Mouse (Mus musculus) embryo, embryonic 10 days (tissue): ENCODE measurements around the gene Cd81.

Experiments
- DNase-seq: peaks from one replicate; pipeline ENCODE4 v3.0.0-alpha.2; 2015; ENCODE audit warnings: low spot score

Cd81 gene

DNA sequence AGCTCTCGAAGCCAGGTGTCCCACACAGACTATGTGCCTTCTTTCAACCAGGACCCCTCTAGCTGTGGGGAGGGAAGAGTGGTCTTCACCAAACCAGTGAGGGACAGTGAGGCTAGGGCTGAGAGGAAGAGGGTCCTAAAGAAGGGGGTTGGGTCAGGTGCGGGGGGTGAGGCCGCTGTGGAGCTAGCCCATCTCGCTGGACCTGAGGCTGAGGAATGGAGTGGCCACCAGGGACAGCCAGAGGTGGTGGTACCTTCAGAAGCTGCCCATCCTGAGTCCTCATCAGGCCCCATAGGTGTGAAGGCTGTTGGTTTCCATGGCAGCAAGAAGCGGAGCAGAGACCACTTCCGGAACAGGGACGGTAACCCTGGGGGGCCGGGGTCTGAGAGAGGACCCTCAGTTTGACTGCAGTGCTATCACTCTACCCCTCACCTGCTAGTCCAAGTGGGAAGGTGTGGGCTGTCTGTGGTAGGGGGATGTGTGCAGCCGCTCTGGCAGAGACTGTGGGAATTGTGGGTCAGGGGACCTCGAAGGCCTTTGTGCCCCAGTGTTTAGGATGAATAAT lies 18.0 kb downstream of the Cd81 start:
- DNase-seq: no peak

DNA sequence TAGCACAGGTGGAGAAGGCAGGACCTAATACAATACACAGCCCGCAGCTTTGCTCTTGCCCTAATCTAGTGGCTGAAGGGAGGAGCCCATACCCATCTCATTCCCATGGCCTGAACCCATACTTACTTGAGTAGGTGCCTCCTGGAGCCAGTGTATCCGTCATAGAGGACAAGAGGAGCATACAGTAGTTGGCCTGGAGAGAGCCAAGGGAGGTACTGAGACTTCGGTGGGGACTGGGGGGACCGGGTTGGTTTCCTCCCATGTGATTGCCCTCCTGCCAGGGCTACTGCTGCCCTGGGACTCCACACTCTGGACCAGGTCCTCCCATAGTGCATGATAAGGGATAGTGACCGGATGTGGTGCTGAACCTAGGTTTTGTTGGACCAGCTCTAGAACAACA lies 20.1 kb downstream of the Cd81 start:
- no peak for DNase-seq

DNA sequence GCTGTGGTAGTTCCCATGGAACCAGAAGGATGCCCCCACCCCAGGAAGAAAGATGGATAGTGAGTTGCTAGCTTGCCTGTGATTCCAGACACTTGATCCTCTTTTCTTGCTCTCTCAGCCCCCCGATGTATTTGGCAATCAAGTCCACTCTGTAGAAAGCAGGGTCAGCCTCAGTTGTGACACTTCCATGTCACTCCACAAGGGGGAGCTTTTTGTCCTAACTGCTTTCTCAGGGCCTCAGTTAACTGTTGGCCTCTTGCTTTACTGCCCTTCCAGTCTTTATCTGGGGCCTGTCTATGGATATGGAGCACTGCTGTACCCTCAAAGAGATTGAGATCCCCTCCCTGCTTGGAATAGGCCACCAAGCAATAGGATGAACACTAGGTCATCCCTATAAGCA lies 20.5 kb downstream of the Cd81 start:
- DNase-seq: peak; percentile 46

DNA sequence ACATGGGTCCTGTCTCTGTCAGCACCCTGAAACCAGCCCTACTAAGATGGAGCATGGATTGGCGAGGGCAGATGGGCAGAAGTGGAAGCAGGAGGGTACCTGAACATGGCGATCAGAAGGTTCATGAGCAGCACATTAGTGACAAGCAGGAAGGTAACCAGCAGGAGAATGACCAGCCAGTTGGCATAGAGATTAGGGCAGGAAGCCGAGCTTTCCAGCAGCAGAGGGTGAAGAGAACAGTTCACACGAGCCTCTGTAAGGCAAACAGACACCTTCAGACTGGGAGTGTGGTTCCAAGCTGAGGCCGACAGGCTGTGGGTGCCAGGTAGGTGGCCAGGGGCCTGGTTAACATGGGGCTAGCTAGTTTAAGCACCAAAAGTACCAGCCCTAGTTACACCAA lies 22.9 kb downstream of the Cd81 start:
- no peak for DNase-seq

DNA sequence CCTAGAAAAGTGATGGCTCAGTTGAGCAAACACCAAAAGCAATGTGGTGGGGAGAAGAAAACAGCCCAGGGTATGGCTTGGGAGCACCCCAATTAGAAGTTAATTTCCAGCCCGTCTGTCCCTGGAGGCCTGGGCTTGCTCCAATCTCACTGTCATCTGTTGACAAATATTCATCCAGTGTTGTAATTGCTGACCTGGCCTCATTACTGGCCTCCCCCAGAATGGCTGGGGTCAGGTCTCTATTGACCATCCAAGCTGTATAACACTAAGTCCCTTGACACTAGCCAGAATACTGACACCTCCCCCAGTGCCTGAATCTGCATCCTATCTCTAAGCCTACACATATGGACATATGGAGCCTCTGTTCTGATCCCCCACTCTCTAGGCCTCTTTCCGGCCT lies 24.8 kb downstream of the Cd81 start:
- DNase-seq: no peak

DNA sequence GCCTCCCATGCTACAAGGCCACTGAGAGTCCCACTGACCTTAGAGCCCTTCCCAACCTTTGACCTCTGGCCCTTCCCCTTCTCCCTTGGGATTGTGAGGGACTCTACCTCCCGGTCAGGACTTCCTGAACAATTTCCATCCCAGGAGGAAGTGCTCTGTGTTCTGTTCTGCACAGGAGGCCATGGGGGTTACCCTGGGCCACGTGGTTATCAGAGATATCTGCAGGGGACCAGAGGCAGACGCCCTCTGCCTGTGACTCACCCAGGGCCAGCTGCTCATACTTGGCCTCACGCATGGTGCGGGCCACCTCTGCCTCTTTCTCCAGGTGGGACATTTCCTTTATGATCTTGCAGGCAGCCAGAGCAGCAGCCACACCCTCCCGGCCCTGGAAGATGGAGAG lies 29.5 kb downstream of the Cd81 start:
- no peak for DNase-seq

DNA sequence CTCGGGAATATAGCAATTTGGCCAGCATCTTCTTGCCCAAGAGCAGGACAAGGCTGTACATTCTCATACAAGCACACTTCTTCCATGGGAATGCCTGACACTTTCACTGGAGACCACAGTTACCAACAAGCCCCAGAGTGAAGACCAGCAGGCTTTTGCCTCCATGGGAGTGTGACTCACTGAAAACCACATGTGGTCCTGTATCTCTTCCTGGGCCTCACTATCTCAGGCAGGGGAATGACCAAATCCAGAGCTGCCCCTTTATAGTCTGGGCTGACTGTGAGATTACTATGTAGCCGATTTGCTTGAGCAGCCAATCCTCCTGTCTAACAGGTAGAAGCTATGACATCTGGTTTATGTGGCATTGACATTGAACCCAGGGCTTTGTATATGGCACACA lies 31.2 kb downstream of the Cd81 start:
- no peak for DNase-seq

DNA sequence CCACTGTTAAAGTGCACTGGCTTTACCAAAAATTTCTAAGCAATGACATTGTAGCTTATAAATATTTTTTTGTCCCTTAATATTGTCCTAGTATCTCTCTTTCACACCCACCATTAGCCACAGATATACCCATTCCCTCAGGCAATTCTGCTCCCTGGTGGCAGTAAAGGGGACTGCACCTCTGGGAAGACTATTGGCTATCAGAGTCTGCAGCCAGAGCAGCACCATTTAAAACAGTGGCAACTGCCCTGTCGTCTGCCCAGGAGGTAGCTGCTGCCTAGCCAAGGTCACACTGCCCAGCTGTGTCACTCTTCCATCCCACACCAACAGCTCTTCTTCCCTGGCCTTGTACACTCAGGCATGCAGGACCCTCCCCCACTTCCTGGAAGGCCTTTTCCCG lies 33.8 kb downstream of the Cd81 start:
- DNase-seq: peak; percentile 65

DNA sequence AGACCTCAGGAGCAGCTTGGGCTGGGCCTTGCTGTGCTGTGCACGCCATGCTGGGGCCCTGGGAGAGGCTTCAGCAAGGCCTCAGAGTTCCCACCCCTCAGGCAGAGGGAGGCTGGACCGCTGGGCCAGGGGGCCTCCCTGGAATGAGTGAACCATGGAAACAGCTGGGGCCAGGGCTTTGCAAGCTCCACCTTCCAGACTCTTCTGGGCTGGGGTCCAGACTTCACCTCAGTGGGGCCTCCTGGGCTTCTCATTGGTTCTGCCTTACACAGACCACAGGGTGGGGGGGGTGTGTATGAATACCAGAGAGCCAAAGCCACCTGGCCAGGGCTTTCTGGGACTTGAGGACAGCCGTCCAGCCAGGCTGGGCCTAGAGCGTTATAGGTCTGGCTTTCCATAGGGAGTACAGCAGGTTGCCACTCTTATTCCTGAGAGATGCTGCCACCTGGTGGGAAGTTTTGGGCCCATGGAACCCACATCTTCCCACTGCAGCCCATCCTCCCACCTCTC lies 34.6 kb downstream of the Cd81 start:
- peak; percentile 69 for DNase-seq

DNA sequence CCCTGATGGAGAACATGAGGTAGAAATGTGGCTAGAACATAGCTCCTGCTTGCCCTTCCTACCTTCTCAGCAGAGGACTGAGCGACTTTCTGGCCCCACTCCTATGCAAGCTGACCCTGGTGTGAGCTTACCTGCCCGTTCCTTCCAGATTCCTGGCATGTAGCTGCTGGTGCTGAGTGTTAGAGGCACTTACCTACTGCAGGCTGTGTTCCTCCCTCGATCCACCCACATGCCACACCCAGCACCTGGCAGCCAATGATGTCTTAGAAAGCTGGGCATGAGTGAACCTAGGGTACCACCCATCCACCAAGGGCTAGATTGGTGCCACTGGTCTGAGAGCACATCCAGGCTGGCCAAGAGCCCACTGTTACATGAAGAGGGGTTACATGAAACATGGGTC lies 41.3 kb downstream of the Cd81 start:
- no peak for DNase-seq

DNA sequence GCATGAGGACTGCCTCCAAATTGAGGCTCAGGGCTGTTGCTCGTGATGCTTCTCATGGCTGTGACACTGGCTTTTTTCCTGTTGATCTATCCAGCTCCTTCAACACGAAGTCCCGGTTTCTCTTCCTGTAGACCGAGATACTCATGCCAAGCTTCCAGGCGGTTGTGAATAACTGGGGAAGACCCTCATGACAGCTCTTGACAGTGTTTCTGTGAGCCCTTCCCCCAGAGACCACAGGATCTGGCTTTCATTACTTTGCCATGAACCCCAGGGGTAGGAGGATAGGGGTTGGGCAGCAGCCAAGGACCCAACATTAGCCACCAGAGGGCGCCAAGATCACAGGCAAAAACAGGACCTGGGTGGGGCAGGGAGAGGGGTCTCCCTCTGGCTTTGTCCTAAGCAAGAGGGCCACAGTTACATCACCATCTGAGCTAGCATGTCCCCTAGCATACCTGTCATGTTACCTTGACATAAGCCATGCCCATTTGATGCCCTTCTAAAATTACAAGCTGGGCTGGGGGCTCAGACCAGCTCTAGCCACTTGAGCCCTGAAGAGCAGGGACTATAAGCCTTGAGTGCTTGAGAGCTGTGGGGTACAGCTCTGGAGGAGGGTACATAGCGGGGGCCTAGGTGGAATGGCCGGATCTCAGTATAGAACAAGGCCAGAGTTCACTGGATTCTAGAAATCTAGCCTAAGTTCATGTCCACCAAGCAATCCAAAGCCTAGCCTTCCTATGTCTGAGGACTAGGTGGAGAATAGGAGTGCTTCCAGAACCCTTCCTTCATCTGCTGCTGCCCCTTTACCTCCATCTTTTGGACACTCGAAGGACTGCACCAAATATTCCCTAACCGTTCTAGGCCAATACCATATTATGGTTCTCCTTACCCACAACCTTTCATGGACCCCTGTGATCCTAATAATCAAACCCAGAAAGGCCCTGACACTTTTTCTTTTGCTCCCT lies 42.3 kb downstream of the Cd81 start, which contains the start of gene Trpm5:
Gene Trpm5, minus strand, starts transcription at position 51 of the 962 bp plus-strand sequence.
- peak; percentile 82 for DNase-seq

DNA sequence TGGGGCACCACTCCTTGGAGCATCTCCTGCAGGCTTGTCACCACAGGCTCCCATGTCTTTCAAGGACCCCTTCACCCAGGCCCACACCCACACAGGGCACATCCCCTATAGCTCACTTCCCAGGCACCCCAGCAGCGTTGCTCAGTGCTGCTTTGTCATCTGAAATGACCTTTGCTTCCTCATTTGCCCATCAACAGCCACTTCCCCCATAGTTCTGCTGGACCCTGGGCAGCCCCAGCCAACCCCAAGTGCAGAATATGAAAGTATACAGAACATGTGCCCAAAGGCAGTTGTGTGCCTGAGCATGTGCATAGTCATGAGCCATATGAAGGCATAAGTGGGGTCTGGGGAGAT lies 43.0 kb downstream of the Cd81 start:
- DNase-seq: no peak

DNA sequence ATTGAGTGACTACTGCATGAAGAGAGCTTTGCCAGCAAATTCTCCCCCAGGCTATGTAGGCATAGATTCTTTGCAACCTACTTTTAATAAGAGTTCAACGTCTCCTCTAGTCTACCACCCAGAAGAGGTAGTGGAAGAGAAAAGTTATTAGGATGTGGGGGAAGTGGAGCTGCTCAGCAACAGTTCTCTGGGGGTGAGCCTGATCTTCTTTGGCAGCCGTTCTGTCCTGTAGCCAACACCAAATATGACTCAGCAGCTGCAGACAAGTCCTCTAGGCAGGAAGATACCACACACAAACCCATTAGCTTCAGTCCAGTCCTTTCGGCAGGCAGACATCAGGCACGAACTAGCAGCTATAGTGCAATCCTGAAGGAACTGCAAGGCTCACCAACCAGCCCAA lies 48.2 kb downstream of the Cd81 start:
- DNase-seq: no peak

DNA sequence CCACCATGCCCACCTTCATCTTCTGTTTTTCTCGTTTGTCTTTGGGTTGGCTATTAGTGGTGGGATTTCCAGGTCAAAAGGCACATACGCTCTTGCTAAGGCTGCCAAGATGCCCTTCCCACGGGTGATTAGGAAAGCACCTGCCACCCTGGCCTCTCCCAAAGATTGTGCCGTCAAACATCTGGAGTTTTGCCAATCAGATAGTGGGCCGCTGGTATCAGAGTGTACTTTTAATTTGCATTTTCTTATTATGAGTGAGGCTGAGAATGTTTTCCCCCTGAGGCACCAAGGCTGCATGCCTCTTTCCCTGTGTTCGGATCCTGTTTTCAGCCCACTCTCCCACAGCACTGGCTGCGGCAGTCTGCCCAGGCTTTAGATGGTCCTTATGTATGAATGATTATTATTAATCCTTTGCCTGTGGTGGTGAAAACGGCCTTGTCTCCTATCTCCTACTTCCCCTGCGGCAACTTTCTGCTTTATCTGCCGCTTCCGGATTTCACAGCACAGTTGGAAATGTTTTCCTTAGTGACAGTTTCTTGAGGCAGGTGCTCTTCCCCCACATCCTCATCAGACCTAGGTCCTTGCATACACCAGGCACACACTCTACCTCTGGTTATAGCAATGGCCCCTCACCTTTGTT lies 52.8 kb downstream of the Cd81 start:
- no peak for DNase-seq

DNA sequence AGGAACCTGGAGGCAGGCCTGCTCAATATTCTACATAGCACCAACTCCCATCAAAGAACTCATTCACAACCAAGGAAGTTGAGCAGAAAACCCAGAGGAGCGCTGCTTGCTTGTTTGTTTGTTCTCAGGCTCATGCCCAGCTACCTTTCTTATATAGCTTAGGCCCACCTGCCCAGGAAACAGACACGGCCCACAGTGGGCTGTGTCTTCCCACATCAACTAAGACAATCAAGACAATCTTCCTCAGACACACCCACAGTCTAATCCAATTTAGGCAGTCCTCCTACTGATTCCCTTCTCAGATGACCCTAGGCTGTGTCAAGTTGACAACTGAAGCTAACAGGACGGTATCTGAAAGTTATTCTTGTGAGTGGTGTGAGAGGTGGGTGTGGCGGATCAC lies 53.5 kb downstream of the Cd81 start, which contains the start of gene Kcnq1:
Gene Kcnq1, plus strand, starts transcription at position 301 of the 400 bp plus-strand sequence.
- no peak for DNase-seq

DNA sequence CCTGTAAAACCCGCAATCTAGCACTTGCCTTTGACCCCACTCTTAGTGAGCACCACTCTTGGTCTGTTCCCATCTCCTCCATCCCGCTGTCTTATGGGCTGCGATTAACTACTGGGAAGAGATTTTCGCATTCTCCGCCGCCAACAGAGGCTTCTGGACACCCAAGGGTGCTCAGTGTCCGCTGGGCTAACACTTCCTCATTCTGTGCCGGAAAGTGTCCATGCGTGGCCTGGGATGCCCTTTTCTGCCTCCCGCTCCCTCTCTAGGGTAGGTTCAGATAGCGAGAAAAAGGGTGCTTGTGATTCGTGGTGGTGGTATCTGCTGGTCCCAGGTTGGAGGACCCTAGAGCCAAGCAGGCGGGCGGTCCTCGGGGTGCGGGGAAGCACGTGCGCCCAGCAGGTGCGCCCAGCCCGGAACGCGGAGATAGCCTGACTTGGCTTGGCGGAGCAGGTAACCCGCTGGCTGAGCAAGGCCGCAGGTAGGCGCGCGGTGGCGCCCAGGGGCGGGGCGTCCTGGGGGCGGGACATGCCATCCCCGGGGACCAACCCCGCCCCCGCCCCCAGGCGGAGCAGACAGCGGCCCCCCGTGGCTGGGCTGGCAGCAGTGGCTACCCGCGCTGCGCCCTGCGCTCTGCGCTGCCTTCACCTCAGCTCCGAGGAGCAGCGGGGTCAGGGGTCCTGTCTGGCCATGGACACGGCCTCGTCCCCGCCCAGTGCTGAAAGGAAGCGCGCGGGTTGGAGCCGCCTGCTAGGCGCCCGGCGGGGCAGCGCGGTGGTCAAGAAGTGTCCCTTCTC lies 54.3 kb downstream of the Cd81 start:
- peak; percentile 69 for DNase-seq

DNA sequence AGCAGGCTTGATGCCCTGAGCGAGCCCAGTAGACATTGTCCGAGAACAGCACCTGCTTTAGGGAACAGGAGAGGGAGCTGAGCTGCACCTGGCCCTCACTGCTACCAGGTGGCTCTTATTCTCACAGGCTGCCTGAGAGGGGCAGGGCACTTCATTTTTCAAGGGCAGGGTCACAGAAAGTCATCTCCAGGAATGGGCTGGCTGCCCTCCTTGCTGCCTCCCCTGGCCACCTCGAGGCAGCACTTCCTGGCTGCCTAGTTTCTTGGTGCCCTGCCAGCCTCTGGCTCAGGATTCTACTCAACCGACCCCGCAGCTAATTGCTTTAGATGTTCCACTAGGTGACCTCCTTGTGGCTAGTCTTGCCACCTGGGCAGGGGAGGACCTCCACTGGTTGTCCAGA lies 55.7 kb downstream of the Cd81 start:
- DNase-seq: no peak

DNA sequence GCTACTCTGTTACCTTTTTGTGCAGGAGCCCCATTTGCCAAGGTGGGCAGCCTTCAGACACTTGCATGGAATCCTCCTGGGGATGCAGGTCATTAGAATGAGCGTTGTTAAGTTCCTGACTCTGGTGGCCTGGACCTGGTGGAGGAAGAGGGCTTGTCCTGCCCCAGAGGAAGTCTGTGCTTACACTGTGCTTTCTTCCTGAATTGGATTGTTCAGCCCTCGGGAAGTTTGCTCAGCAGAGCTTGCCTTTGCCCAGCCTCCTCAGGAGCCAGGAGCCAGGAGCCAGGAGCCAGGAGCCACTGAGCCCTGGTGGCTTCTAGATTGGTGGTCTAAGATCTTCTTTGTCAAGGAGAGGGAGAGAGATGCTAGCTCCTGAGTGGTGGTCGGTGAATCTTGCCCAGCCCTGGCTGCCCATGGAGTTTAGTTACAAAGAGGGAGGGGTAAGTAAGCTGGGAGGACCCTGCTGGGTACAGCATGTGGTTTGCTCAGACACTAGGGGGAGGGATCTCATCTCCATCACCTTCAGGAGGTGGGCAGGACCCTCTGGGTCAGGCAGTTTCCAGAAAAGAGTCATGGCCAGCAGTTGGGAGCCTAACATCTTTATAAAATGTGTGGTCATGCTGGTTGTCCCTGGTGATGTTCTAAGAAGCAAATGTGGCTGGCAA lies 56.6 kb downstream of the Cd81 start:
- DNase-seq: no peak

DNA sequence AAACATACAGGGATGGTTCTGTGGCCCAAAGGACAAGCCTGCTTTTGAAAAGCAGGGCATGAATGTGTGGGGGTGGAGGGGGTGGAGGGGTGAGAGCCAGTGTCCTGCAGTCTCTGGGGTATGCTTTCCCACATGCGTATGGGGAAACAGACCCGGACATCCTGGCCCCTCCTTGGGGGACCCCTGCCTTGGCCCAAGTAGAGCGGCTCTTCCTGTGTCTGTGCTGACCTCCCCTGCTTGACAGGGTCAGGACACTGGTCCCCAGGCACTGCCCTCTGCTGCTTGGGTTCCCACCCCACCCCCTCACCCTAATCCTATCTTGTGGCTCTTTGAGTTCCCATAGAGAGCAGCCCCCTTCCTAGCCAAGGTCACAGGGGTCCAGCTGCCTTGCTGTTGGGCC lies 57.2 kb downstream of the Cd81 start:
- no peak for DNase-seq

DNA sequence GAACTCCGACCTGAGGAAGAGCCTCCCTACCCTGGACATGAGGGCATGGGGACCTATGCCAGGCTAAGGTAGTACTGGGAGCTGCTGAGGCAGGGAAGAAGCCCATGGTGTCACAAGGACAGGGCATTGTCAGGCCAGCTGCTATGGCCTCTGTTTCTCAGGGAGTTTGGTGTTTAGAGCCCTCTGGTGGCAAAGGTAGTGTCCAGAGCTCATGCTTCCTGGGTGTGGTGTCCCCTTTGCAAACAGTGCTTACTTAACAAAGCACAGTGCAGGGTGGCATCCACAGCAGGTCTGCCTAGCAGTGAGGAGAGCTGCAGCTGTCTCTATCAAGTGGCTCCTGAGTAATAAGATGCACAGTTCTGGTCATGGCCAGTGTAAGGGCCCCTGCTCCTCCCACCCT lies 58.3 kb downstream of the Cd81 start:
- DNase-seq: no peak

DNA sequence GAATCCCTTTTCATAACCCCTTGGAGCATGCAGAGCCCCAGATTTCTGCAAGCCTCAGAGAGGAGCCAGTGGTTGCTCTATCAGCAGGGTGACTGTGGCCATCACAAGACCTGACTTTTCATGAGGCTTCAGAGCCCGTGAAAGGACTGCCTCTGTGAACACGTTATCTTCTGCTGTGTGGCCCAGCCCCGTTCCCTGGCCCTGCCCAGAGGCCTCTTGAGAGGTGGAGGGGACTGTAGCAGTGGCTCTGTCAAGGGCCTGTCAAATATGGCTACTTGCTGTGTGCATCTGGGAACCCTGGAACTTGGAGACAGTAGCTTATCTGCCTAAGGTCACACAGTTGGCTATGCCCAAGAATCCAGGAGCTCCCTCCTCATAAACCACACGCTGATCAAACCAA lies 59.2 kb downstream of the Cd81 start:
- DNase-seq: no peak

DNA sequence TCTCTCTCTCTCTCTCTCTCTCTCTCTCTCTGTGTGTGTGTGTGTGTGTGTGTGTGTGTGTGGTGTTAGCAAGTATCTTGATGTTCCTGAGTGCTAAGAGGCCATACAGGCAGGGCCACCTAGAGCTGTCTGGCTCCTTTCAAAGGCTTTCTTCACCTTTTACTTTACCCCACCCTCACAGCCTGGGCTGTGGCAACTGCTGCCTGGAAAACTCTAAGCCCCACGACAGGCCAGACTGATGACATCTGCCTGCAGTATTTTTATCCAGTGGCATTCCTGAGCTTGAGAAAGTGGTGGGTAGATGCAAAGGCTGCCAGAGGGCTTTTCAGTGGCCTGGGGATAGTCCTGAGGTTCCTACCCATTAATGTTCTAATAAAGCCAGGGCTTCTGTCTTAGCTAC lies 59.9 kb downstream of the Cd81 start:
- no peak for DNase-seq
